Mouse (Mus musculus) heart, embryonic 16.5 days (tissue): Measurements from ENCODE around the gene Rnf152. TPM values are rescaled to one million over a fixed set of nuclear protein-coding genes. Genes with fewer than 3 reads are reported as not detected.

ENCODE experiments used
- ATAC-seq: fragments of 200-750 bp; cut with Nextera tagmentation; replicated peaks from 2 replicates; pipeline ENCODE4 v1.8.0; 2017; ENCODE audit warnings: moderate number of reproducible peaks; ENCODE audit not compliant: insufficient read depth, low FRiP score; ENCODE audit errors: extremely low read depth
- H3K27ac ChIP-seq: fragments of 300-500 bp; sonication (generic); 2 replicates; pipeline ENCODE4 v1.5.1; 2014; ENCODE audit warnings: mild to moderate bottlenecking, low read length, control low read depth, moderate library complexity
- H3K27me3 ChIP-seq: fragments of 300-500 bp; sonication (generic); 2 replicates; pipeline ENCODE4 v1.6.1; 2014; ENCODE audit warnings: low read length, mixed read lengths; ENCODE audit not compliant: control insufficient read depth, insufficient read depth
- H3K36me3 ChIP-seq: fragments of 300-500 bp; sonication (generic); 2 replicates; pipeline ENCODE4 v1.6.1; 2014; ENCODE audit not compliant: control insufficient read depth, insufficient read depth
- H3K4me1 ChIP-seq: fragments of 300-500 bp; sonication (generic); 2 replicates; pipeline ENCODE4 v1.6.1; 2014; ENCODE audit warnings: low read length, mixed read lengths; ENCODE audit not compliant: control insufficient read depth, insufficient read depth
- H3K4me2 ChIP-seq: fragments of 300-500 bp; sonication (generic); 2 replicates; pipeline ENCODE4 v1.6.1; 2014; ENCODE audit warnings: low read depth, mild to moderate bottlenecking, control low read depth, low read length
- H3K4me3 ChIP-seq: fragments of 300-500 bp; sonication (generic); 2 replicates; pipeline ENCODE4 v1.5.1; 2014; ENCODE audit warnings: mild to moderate bottlenecking, control low read depth, low read length
- H3K9ac ChIP-seq: fragments of 300-500 bp; sonication (generic); 2 replicates; pipeline ENCODE4 v1.6.1; 2014; ENCODE audit warnings: low read length, control low read depth
- H3K9me3 ChIP-seq: fragments of 300-500 bp; sonication (generic); replicated peaks from 2 replicates; pipeline ENCODE4 v1.6.1; 2016; ENCODE audit warnings: low read length; ENCODE audit not compliant: control insufficient read depth
- WGBS: fragments of 180-500 bp; shearing (Covaris S2); extraction: QIAGEN DNeasy Blood & Tissue Kit; methylation state at CpG from one replicate; pipeline ENCODE4 v1.1.7; 2014; 5-methylcytosine and 5-hydroxymethylcytosine counted together
- polyA plus RNA-seq: library from polyadenylated mRNA; unstranded; fragments of >200 nt; fragmentation: Nextera tagmentation; extraction: Ambion mirVana; gene quantifications from 2 replicates; pipeline ENCODE4 v1.2.1, GENCODE M21; 2015

Rnf152 gene
- polyA plus RNA-seq, 1 experiment from 2014 or later: 0.24 TPM

DNA sequence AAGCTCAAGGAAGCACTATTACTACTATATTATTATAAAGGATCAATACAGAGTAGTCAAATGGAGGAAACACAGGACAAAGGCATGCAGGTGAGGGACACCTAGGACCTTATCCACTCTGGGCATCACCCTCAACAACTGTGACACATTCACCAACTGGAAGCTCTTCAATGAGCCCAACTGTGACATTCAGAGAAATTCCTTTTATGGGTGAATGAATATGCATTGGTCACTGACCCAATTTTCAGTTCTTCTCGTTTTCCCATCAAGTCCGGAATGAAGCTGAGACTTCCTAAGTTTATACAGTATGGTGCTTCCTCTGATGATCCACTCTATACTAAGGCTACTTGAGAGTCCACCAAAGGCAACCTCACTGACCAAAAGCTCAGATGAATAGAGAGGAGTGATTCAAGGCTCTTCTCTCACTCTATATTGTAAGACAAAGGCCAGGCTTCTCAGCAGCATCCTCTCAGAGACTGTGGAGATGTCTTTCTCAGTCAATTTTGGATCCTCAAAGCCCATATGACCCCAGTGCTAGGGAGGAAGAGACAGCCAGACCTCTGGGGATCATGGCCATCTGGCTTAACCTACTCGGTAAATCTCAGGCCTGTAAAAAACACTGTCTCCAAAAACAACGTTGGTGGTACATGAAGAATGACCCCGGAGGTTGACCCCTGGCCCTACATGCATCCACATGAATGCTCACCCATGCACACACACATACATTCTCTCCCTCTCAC lies 25.8 kb downstream of the Rnf152 start:
- Histone ChIP-seq H3K27ac (no peak overlapping the region), H3K27me3 (no peaks in the 10 kb centered on the region), H3K4me1 (no peaks in the 10 kb centered on the region), H3K36me3 (no peaks in the 10 kb centered on the region), H3K9ac (no peak overlapping the region), H3K9me3 (no peaks in the 10 kb centered on the region), H3K4me2 (no peak overlapping the region), H3K4me3 (no peak overlapping the region)
- WGBS: 70% methylated on average over 5 of the region's 5 CpGs
- ATAC-seq: no peak

DNA sequence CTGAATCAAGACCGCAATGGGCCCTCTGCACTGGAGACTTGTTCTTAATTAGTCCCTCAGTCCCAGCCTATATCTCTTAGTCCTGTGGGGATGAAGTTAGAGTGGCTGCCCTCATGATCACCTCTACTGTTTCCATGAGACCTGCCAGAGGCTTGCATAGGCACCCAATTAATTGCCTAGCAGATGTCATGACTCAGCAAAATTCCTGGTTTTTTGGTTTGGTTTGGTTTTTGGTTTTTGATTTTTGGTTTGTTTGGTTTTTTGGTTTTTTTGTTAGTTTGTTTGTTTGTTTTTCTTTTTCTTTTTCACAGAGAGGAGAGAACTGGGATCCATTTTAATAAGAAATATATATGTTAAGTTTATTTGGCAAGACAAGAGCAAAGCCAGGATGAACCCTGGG lies 28.7 kb downstream of the Rnf152 start:
- H3K9ac ChIP-seq: no peak overlapping the region
- H3K36me3 ChIP-seq: no peaks in the 10 kb centered on the region
- no peak overlapping the region for H3K27ac ChIP-seq
- no peaks in the 10 kb centered on the region for H3K27me3 ChIP-seq
- no peaks in the 10 kb centered on the region for H3K4me1 ChIP-seq
- WGBS: 100% methylated on average over 1 of the region's 1 CpGs
- no peak for ATAC-seq
- no peaks in the 10 kb centered on the region for H3K9me3 ChIP-seq
- H3K4me2 ChIP-seq: no peak overlapping the region
- H3K4me3 ChIP-seq: no peak overlapping the region

DNA sequence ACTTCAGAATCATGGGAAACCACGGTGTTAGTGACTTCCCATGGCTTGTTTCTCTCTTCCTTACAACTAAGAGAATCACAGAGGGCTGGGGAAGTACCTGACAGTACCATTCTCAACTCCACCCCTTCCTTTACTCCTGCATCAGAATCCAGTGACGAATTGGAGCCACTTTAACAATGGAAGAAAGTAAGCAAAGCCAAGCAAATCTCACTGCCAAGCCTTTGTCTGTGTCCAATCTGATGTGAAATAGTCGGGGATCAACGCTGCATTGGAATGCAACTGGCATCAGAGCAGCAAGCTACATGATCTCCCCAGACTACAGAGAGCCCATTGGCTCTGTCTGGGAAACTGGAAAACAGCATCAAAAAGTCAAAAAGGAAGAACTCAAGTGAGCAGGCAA lies 31.9 kb downstream of the Rnf152 start:
- Histone ChIP-seq H3K27ac (no peak overlapping the region), H3K4me1 (no peaks in the 10 kb centered on the region), H3K4me2 (no peak overlapping the region), H3K4me3 (no peak overlapping the region), H3K9me3 (0 out of 2 replicates have a peak, but pooled peaks cover 4% of the 10 kb centered on the region), H3K9ac (no peak overlapping the region), H3K27me3 (no peaks in the 10 kb centered on the region), H3K36me3 (no peaks in the 10 kb centered on the region)
- ATAC-seq: no peak
- WGBS: 63% methylated on average over 4 of the region's 4 CpGs

DNA sequence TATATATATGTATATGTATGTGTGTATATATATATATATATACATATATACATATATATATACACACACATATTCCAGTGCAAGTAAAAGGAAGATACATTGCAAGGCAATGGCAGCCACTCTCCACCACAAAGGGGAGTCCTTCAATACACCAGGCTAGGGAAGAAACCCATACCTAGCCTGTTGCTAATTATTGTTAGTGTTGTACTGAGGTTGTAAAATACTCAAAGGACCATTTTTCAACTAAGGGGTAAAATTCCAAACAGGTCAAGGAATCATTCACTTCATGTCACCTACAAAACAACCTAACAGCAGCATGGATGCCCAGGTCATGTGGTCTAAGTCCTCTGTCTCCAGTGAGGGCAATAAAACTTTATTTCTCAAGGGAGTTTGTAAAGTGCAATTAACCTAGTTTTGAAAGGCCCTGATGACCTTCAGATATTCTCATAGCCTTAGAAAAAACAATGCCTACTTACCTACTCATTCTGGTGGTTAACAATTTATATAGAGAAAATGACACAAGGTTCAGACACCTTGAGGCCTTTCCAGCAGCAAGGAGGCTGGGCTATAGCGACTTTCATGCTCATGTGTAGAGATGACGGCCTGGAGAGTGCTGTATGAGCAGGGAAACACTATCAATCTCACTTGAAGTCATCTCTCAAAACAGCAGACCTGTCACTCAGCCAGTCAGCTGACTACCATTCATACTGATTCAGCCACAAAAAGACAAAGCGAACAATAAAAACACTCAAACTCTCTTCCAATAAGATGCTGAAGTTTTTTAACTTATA lies 42.3 kb downstream of the Rnf152 start:
- no peaks in the 10 kb centered on the region for H3K36me3 ChIP-seq
- no peak overlapping the region for H3K4me2 ChIP-seq
- ATAC-seq: no peak
- H3K27me3 ChIP-seq: no peaks in the 10 kb centered on the region
- H3K4me3 ChIP-seq: no peak overlapping the region
- no peaks in the 10 kb centered on the region for H3K4me1 ChIP-seq
- H3K9ac ChIP-seq: no peak overlapping the region
- 65% methylated on average over 3 of the region's 3 CpGs for WGBS
- no peaks in the 10 kb centered on the region for H3K9me3 ChIP-seq
- no peak overlapping the region for H3K27ac ChIP-seq

DNA sequence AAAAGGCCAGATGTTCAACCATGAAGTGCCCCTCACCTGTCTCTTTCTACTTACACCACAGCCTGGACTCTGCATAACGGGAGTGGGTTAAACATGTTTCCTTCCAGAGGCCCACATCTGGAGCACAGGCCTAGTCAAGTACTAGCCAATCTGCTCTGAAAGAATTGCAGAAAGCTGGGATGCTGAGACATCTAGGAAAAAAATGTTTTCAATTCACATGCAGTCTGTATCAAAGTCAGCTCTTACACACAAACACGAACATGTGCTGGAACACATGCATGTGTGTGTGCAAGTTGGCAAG lies 44.0 kb downstream of the Rnf152 start:
- 61% methylated on average over 2 of the region's 2 CpGs for WGBS
- H3K4me3 ChIP-seq: no peak overlapping the region
- no peaks in the 10 kb centered on the region for H3K4me1 ChIP-seq
- H3K4me2 ChIP-seq: no peak overlapping the region
- no peaks in the 10 kb centered on the region for H3K36me3 ChIP-seq
- no peaks in the 10 kb centered on the region for H3K9me3 ChIP-seq
- no peaks in the 10 kb centered on the region for H3K27me3 ChIP-seq
- no peak overlapping the region for H3K9ac ChIP-seq
- peak overlapping the region; percentile 33; the same call in 1 of the 2 replicates for H3K27ac ChIP-seq
- ATAC-seq: no peak

DNA sequence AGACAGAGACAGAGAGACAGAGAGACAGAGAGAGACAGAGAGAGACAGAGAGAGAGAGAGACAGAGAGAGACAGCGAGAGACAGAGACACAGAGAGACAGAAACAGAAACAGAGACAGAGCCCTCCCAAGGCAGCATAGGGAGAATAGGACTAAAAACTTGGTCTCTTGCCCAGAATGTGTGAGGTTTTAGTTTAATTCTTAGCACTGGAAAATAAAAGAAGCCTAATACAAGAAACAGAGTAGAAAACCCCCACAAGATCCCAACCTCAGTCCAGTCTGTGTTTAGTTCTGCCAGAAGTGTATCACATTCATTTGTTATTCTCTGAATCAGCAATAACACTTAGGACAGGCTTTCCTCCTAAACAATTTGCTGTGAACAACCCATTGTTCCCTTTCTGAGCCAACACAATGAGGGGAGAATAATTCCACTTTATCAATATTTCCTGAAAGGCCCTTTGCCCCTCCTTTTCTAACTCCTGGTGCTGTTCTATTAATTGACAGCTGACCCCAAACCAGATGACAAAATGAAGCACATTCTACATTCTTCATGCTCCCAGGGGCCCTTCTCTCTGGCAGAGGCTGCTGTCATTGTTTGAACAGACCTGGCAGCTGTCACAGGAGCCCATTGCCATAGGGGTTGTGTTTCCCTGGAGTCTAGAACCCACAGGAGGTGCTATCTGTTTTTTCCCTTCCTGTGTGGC lies 44.5 kb downstream of the Rnf152 start:
- WGBS: 79% methylated on average over 1 of the region's 1 CpGs
- Histone ChIP-seq H3K27me3 (no peaks in the 10 kb centered on the region), H3K36me3 (no peaks in the 10 kb centered on the region), H3K4me1 (no peaks in the 10 kb centered on the region), H3K4me2 (no peak overlapping the region), H3K9ac (no peak overlapping the region), H3K4me3 (no peak overlapping the region), H3K27ac (peak overlapping the region; percentile 33), H3K9me3 (no peaks in the 10 kb centered on the region)
- peak; percentile 49; the same call in 1 of the 2 replicates for ATAC-seq

GRCm38 (mm10) chr1:105302164-105302563 lies 54.3 kb downstream of the Rnf152 start:
- 58% methylated on average over 6 of the region's 6 CpGs for WGBS
- H3K27ac ChIP-seq: no peak overlapping the region
- H3K4me3 ChIP-seq: no peak overlapping the region
- H3K4me2 ChIP-seq: no peak overlapping the region
- ATAC-seq: no peak
- H3K4me1 ChIP-seq: no peaks in the 10 kb centered on the region
- no peaks in the 10 kb centered on the region for H3K36me3 ChIP-seq
- no peaks in the 10 kb centered on the region for H3K9me3 ChIP-seq
- H3K9ac ChIP-seq: no peak overlapping the region
- no peaks in the 10 kb centered on the region for H3K27me3 ChIP-seq

DNA sequence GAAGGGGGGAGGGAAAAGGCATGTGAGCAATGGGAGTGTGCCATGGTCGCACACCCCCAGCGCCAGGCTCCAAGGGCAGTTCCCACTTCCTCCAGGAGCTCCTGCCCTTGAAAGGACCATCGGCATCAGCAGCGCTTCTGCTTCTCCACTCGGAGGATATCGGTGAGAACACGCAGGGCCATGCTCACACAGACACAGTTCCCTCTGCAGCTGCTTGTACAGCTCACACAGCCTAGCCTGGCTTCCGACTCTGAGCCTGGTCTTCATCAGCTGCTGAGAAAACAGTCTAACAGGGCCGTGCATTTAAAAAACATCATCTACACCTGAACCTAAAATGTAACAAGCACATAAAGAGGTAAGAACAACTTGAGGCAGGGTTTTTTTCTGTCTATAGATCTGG lies 54.7 kb downstream of the Rnf152 start:
- no peaks in the 10 kb centered on the region for H3K9me3 ChIP-seq
- H3K9ac ChIP-seq: no peak overlapping the region
- no peaks in the 10 kb centered on the region for H3K27me3 ChIP-seq
- no peak overlapping the region for H3K4me3 ChIP-seq
- H3K27ac ChIP-seq: no peak overlapping the region
- WGBS: 61% methylated on average over 9 of the region's 9 CpGs
- H3K4me2 ChIP-seq: no peak overlapping the region
- no peaks in the 10 kb centered on the region for H3K36me3 ChIP-seq
- no peak for ATAC-seq
- no peaks in the 10 kb centered on the region for H3K4me1 ChIP-seq

DNA sequence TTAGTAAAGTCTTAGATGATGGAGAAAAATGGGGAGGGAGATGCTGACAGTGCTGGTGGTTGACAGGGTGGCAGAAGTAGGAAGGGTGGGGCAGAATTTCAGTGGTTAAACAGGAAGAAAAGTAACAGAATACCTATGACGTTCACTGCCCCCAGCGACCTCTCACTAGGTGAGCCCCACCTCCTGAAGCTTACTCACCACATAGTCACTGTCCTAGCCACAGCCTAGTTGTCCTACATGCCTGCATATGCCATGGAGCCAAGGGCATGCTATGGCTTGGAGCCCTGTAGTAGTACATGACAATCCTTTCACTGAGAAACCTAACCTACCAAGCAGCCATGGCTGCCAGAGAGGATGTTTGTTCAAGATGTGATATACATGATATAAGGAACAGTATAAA lies 64.7 kb downstream of the Rnf152 start:
- Histone ChIP-seq H3K27me3 (no peaks in the 10 kb centered on the region), H3K27ac (no peak overlapping the region), H3K4me3 (no peak overlapping the region), H3K4me2 (no peak overlapping the region), H3K36me3 (no peaks in the 10 kb centered on the region), H3K4me1 (no peaks in the 10 kb centered on the region), H3K9me3 (no peaks in the 10 kb centered on the region), H3K9ac (no peak overlapping the region)
- no peak for ATAC-seq
- 76% methylated on average over 2 of the region's 2 CpGs for WGBS
